Mouse (Mus musculus): ENCODE data around the gene Shd. TPM values are rescaled to one million over a fixed set of nuclear protein-coding genes. Genes with fewer than 3 reads are reported as not detected.

The Shd gene
- total and polyA plus RNA-seq, 2 experiments from 2014 or later: 152 to 233 TPM

DNA sequence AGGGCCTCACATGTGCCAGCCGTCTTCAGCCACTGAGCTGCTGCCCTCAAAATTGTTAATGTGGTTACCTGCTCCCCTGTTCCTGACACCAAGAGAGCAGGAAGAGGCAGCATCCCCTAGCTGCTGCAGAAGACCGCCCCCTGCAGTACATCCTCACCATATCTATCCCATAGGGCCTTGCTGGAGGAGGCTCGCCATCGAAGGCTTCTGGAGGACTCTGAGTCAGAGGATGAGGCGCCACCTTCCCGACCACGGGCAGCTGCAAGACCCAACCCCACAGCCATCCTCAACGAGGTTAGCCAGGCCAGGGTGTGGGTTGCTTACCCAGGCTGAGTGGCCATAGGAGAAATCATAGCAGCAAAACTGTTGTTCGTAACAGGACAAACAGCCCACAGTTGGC lies 5.3 kb upstream of the Shd start:
- peaks cover 19% of the 10 kb centered on the region for H3K36me3 ChIP-seq (ENCODE audit: insufficient read depth, low read length)

GRCm38 (mm10) chr17:55967186-55967585 lies 3.1 kb upstream of the Shd start:
- TF ChIP-seq CTCF (IDR thresholded peaks at IDR 0.05; ENCODE audit: low read depth): no peak
- Histone ChIP-seq H3K27me3 (ENCODE audit: insufficient read depth, low read length) (no peaks in the 10 kb centered on the region), H3K9ac (replicated peaks; ENCODE audit: low read length) (no peak overlapping the region)

More for the DNA sequence above, 5.3 kb upstream of the Shd start:
- H3K4me3 ChIP-seq (ENCODE audit: low read length): no peak overlapping the region
- H3K4me2 ChIP-seq (ENCODE audit: low read depth, low read length): no peak overlapping the region
- no peak overlapping the region for H3K27ac ChIP-seq
- ATAC-seq: no peak
- TF ChIP-seq CTCF (IDR thresholded peaks at IDR 0.05; ENCODE audit: low read depth): no peak; the same call in 1 of the 2 replicates
- H3K27me3 ChIP-seq (ENCODE audit: insufficient read depth, low read length): no peaks in the 10 kb centered on the region
- no peak overlapping the region for H3K9ac ChIP-seq (replicated peaks; ENCODE audit: low read length)
- 81% methylated on average over 9 of the region's 9 CpGs for WGBS
- no peaks in the 10 kb centered on the region for H3K9me3 ChIP-seq (ENCODE audit: low read length)
- DNase-seq (ENCODE audit: low spot score): no peak
- H3K4me1 ChIP-seq (ENCODE audit: insufficient read depth, low read length): peaks cover 10% of the 10 kb centered on the region; the same call in 1 of the 2 replicates

DNA sequence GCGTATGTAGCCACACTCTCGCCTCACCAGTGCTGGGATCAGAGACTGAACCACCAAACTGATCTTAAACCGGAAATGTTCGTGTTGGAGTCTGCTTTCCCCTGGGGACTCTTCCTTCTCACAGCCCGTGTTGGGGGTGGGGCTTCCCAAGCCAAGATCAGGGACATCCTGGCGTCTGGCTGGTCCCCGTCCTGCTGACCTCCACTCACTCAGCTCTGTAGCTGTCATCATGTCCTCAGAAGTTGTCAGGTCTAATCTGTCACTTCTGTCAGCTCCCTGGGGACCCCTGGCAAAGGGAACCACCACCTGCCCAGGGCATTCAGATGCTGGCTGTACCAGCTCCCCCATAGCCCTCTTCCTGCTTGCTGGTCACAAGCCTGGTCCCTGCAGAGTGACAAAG lies 2.1 kb upstream of the Shd start:
- no peak for TF ChIP-seq CTCF (IDR thresholded peaks at IDR 0.05; ENCODE audit: low read depth)
- Histone ChIP-seq H3K4me3 (ENCODE audit: low read length) (no peak overlapping the region), H3K9me3 (ENCODE audit: low read length) (no peaks in the 10 kb centered on the region), H3K9ac (replicated peaks; ENCODE audit: low read length) (no peak overlapping the region), H3K4me1 (ENCODE audit: insufficient read depth, low read length) (peaks cover 25% of the 10 kb centered on the region), H3K27me3 (ENCODE audit: insufficient read depth, low read length) (no peaks in the 10 kb centered on the region), H3K4me2 (ENCODE audit: low read depth, low read length) (no peak overlapping the region), H3K27ac (peak overlapping the region; percentile 76; the same call in 1 of the 2 replicates), H3K36me3 (ENCODE audit: insufficient read depth, low read length) (peaks cover 19% of the 10 kb centered on the region)
- ATAC-seq (no peak), DNase-seq (ENCODE audit: low spot score) (peak; percentile 27)
- 45% methylated on average over 7 of the region's 7 CpGs for WGBS

More at GRCm38 (mm10) chr17:55967186-55967585, 3.1 kb upstream of the Shd start:
- ATAC-seq (no peak), DNase-seq (ENCODE audit: low spot score) (no peak)
- 89% methylated on average over 4 of the region's 4 CpGs for WGBS
- Histone ChIP-seq H3K9me3 (ENCODE audit: low read length) (no peaks in the 10 kb centered on the region), H3K4me1 (ENCODE audit: insufficient read depth, low read length) (peaks cover 25% of the 10 kb centered on the region), H3K36me3 (ENCODE audit: insufficient read depth, low read length) (peaks cover 19% of the 10 kb centered on the region), H3K4me3 (ENCODE audit: low read length) (no peak overlapping the region), H3K27ac (no peak overlapping the region), H3K4me2 (ENCODE audit: low read depth, low read length) (no peak overlapping the region)

GRCm38 (mm10) chr17:55969560-55969959 lies 707 bp upstream of the Shd start:
- Histone ChIP-seq H3K4me2 (ENCODE audit: low read depth, low read length) (peak overlapping the region; percentile 90), H3K4me1 (ENCODE audit: insufficient read depth, low read length) (peaks cover 25% of the 10 kb centered on the region), H3K9ac (replicated peaks; ENCODE audit: low read length) (peak overlapping the region; percentile 76; the same call in 1 of the 2 replicates), H3K36me3 (ENCODE audit: insufficient read depth, low read length) (peaks cover 16% of the 10 kb centered on the region), H3K9me3 (ENCODE audit: low read length) (no peaks in the 10 kb centered on the region), H3K27me3 (ENCODE audit: insufficient read depth, low read length) (no peaks in the 10 kb centered on the region), H3K27ac (peak overlapping the region; percentile 76), H3K4me3 (ENCODE audit: low read length) (no peak overlapping the region)
- TF ChIP-seq CTCF (IDR thresholded peaks at IDR 0.05; ENCODE audit: low read depth): no peak
- DNase-seq (ENCODE audit: low spot score) (peak; percentile 92), ATAC-seq (peak; percentile 78)
- WGBS: 7% methylated on average over 14 of the region's 14 CpGs

- peaks cover 5% of the 10 kb centered on the region for H3K36me3 ChIP-seq (ENCODE audit: insufficient read depth, low read length)
- no peaks in the 10 kb centered on the region for H3K9me3 ChIP-seq (ENCODE audit: low read length)
- H3K4me1 ChIP-seq (ENCODE audit: insufficient read depth, low read length): peaks cover 25% of the 10 kb centered on the region
- no peak for TF ChIP-seq CTCF (IDR thresholded peaks at IDR 0.05; ENCODE audit: low read depth)
- peak overlapping the region; percentile 76; the same call in 1 of the 2 replicates for H3K27ac ChIP-seq
- peak overlapping the region; percentile 90 for H3K4me2 ChIP-seq (ENCODE audit: low read depth, low read length)
- no peaks in the 10 kb centered on the region for H3K27me3 ChIP-seq (ENCODE audit: insufficient read depth, low read length)
- peak overlapping the region; percentile 76 for H3K9ac ChIP-seq (replicated peaks; ENCODE audit: low read length)
- no peak for ATAC-seq
- peak overlapping the region; percentile 59 for H3K4me3 ChIP-seq (ENCODE audit: low read length)
- 24% methylated on average over 22 of the region's 22 CpGs for WGBS
- no peak for DNase-seq (ENCODE audit: low spot score)
Measured at GRCm38 (mm10) chr17:55971453-55971852, 1.2 kb downstream of the Shd start.

GRCm38 (mm10) chr17:55976255-55976862 lies 6.1 kb downstream of the Shd start:
- peak; percentile 84 for TF ChIP-seq CTCF (IDR thresholded peaks at IDR 0.05; ENCODE audit: low read depth)
- Histone ChIP-seq H3K36me3 (ENCODE audit: insufficient read depth, low read length) (no peaks in the 10 kb centered on the region), H3K4me1 (ENCODE audit: insufficient read depth, low read length) (peaks cover 5% of the 10 kb centered on the region), H3K27me3 (ENCODE audit: insufficient read depth, low read length) (no peaks in the 10 kb centered on the region), H3K4me2 (ENCODE audit: low read depth, low read length) (no peak overlapping the region), H3K9me3 (ENCODE audit: low read length) (no peaks in the 10 kb centered on the region), H3K27ac (peak overlapping the region; percentile 62), H3K9ac (replicated peaks; ENCODE audit: low read length) (no peak overlapping the region), H3K4me3 (ENCODE audit: low read length) (no peak overlapping the region)
- DNase-seq (ENCODE audit: low spot score): peak; percentile 90
- WGBS: 14% methylated on average over 13 of the region's 13 CpGs
- peak; percentile 76 for ATAC-seq

- TF ChIP-seq CTCF (IDR thresholded peaks at IDR 0.05; ENCODE audit: low read depth): no peak
- H3K4me3 ChIP-seq (ENCODE audit: low read length): no peak overlapping the region
- H3K27ac ChIP-seq: no peak overlapping the region
- ATAC-seq (no peak), DNase-seq (ENCODE audit: low spot score) (no peak)
- 52% methylated on average over 3 of the region's 3 CpGs for WGBS
- H3K4me1 ChIP-seq (ENCODE audit: insufficient read depth, low read length): no peaks in the 10 kb centered on the region
- no peak overlapping the region for H3K9ac ChIP-seq (replicated peaks; ENCODE audit: low read length)
- no peaks in the 10 kb centered on the region for H3K9me3 ChIP-seq (ENCODE audit: low read length)
- no peak overlapping the region for H3K4me2 ChIP-seq (ENCODE audit: low read depth, low read length)
- no peaks in the 10 kb centered on the region for H3K27me3 ChIP-seq (ENCODE audit: insufficient read depth, low read length)
- no peaks in the 10 kb centered on the region for H3K36me3 ChIP-seq (ENCODE audit: insufficient read depth, low read length)
Measured at GRCm38 (mm10) chr17:55977301-55977700, 7.0 kb downstream of the Shd start.

Measured in hindbrain, postnatal 0 days (tissue).